Mouse (Mus musculus) heart, adult 11 months (tissue): ENCODE measurements around the gene Ganab.
"Not testable (repeated sequence)": the region's sequence is repeated elsewhere in the genome, so short reads cannot be mapped to it uniquely, and the experiment has no call there.

Experiments used
- DNase-seq: peaks from one replicate; pipeline ENCODE4 v3.0.0; 2022

Gene Ganab

GRCm38 (mm10) chr19:8888511-8889385 is 9.1 kb upstream of the Ganab start, which contains the start of the genes 1810009A15Rik and Gm49416:
1810009A15Rik (plus strand) TSS chr19:8888853.
Gm49416 (plus strand) TSS chr19:8888926.
- peak; percentile 100 for DNase-seq

- DNase-seq = peak; percentile 98
These were observed 4.8 kb upstream of the Ganab start, which contains the start of gene Ints5 for GRCm38 (mm10) chr19:8892829-8893766. Ints5 (plus strand) TSS chr19:8893005.

GRCm38 (mm10) chr19:8895397-8895960 is 2.4 kb upstream of the Ganab start:
- peak; percentile 88 for DNase-seq

DNA sequence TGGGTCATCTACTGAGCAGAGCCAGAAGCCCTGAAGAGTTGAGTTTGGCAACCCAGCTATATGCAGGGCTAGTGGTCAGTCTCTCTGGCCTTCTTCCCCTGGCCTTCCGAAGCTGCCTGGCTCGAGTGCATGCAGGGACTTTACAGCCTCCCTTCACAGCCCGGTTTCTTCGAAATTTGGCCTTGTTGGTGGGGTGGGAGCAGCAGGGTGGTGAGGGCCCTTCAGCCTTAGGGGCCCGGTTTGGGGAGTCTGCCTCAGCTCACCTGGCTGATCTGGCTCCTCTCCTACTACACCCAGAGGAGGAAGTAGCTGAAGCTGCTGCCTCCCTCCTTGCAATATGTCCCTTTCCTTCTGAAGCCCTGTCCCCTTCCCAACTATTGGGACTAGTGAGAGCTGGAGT is 1.6 kb upstream of the Ganab start:
- DNase-seq = peak; percentile 89

DNA sequence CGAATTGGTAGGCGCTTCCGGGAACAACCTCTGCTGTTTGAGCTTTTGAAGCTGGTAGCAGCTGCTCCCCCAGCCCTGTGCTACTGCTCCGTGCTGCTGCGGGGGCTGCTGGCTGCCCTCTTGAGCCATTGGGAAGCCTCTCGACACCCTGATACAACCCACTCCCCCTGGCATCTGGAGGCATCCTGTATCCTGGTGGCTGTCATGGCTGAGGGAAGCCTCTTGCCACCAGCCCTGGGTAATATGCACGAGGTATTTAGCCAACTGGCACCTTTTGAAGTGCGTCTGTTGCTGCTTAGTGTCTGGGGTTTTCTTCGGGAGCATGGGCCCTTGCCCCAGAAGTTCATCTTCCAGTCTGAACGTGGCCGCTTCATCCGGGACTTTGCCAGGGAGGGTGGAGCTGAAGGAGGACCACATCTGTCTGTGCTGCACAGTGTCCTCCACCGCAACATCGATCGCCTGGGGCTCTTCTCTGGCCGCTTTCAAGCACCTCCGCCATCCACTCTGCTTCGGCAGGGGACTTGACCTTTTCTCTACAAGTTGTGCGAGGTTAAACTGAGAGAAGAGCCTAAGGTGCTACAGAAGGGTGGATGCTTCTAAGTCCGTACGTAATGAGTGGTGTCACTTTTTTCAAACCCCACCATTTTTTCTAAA is 533 bp upstream of the Ganab start:
- not testable (repeated sequence) for DNase-seq

DNA sequence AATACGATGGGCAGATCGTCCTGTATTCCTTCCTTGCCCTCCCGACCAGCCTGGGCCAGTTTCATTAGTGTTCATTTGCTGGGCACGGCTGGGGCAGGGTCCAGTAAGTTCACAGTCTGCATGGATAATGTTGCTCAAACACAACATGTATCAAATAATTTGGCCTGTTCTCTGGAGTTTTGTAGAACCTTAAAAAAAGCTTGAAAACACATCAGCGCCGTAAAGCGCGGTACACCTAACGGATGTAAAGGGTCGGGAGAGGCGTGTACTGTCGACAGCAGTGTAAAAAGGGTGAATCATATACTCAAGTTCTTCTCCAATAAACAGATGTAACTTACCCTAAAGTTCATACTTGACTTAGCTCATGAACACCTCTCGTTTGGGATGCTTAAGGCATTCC is 705 bp downstream of the Ganab start:
- no peak for DNase-seq

DNA sequence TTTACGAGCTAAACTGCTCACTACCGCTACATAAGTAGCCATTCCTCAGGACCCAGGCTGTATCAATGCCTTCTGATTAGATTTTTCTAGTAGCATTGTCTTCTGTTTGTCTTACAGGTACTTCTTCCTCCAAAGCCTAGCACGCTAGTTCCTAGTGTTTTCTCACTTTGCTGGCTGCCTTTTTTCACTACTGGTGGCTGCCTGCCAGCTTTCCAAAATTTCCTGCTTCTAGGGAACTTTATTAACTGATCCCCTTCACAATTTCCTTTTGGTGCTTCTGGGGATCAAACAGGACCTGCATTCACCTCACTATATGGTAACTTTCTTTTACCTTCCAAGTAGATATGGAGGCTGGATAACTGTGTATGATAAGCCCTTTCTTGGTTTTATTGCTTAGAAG is 1.2 kb downstream of the Ganab start:
- DNase-seq = no peak

DNA sequence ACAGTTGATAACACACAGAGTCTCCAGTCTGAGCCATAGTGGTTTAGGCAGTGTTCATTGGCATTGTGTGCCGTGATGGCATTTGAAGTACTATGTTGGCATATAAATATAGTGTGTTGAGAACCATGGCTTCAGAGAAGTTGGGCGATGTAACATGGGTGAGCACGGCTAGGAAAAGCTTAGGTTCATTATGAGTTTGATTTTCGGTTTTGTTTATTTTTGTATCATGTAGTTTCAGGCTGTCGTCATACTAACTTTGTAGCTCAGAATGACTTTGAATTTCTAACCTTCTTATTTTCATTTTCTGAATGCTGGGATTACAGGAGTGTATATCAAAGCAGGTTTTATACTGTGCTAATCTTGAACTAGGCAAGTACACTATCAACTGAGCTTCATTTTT is 5.5 kb downstream of the Ganab start:
- DNase-seq = no peak

DNA sequence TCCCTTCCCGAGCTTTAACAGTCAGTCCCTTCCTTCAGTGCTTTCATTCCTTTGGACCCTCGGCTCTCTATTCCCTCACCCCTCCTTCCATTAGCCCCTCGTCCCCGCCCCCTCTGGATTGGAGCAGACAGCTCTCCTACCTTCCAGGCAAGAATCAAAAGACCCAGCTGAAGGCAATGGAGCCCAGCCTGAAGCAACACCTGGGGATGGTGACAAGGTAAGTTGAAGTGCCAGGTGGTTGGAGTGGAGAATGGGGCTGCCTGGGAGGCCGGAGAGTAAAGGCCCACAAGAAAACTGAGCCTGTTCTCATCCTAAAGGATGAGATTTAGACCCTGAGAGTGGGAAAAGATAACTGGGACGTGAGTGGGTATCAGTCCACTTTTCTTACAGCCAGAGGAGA is 10.7 kb downstream of the Ganab start:
- peak; percentile 86 for DNase-seq

DNA sequence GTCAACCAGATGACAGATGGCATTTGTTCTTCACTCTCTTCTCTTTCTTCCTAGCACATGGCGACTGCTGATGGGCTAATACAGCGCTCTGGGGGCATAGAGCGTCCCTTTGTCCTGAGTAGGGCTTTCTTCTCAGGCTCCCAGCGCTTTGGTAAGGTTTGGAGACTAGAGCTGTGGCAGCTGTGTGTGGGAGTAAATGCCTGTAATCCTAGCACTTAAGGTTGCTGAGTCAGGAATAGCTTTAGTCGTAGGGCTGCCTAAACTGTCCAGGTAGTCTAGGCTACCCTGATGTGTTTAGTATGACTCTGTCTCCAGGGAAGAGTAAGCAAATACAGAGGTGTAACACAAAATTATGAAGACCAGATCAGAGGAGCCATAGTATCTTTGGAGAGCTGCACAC is 13.9 kb downstream of the Ganab start:
- no peak for DNase-seq

GRCm38 (mm10) chr19:8914212-8914611 is 16.3 kb downstream of the Ganab start:
- DNase-seq = peak; percentile 77

- no peak for DNase-seq
These were observed 21.1 kb downstream of the Ganab start for GRCm38 (mm10) chr19:8919000-8919399.

GRCm38 (mm10) chr19:8919684-8920072 is 21.8 kb downstream of the Ganab start:
- DNase-seq = peak; percentile 88

- peak; percentile 100 for DNase-seq
These were observed 22.3 kb downstream of the Ganab start, which contains the start of gene B3gat3 for GRCm38 (mm10) chr19:8920073-8920736. B3gat3 (plus strand) TSS chr19:8920374.

DNA sequence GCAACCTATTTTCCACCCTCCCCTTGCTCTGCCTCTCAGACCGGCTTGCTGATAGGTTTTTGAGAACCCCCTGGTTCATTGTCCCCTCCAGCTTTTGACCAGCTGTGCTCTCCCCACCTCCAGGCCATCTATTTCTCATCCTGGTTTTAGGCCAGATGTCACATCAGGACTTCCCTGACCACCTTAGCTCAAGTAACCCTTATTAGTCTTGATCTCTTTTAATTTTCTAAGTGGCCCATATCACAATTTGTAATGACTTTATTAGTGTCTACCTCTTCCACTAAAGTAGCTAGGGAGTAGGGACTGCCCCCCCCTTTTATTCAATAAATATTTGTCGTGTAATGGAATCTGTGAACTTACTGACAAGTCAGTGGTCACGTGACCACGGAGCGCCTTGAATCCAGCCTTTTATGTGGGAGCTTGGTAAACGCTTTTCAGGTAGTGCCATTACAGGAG is 23.0 kb downstream of the Ganab start:
- DNase-seq = no peak

DNA sequence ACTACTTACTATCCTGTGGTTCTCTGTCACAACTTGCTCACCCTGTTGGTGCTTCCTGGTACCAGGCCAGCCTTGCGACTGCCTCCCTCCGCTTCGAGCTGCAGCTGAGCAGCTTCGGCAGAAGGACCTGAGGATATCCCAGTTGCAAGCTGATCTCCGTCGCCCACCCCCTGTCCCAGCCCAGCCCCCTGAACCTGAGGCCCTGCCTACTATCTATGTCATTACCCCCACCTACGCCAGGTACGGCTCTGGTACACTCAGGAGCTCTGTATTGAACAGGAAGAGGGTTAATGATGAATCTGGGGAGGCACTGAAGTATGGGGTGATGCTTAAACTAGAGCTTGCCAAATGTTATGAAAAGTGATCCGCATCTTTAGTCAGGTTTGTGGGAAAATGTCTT is 23.9 kb downstream of the Ganab start:
- peak; percentile 92 for DNase-seq

DNA sequence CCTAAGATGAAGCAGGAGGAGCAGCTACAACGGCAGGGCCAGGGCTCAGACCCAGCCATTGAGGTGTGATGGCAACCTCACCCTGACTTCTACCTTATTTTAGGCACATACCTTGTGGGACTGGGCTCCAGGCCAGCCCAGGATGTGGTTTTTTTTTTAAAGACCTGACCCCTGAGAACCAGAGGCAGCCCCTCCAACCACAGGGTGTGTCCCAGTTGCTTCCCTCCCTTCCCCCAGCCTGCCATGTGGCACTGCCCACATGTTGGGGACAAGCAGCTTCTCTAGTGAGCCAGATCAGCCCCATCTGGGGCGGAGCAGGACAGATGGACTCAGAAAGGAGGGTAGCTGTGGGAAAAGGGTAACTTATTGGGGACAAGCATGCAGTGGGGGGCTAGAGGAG is 28.9 kb downstream of the Ganab start:
- DNase-seq = peak; percentile 90

GRCm38 (mm10) chr19:8927891-8928525 is 30.1 kb downstream of the Ganab start:
- DNase-seq = peak; percentile 91

DNA sequence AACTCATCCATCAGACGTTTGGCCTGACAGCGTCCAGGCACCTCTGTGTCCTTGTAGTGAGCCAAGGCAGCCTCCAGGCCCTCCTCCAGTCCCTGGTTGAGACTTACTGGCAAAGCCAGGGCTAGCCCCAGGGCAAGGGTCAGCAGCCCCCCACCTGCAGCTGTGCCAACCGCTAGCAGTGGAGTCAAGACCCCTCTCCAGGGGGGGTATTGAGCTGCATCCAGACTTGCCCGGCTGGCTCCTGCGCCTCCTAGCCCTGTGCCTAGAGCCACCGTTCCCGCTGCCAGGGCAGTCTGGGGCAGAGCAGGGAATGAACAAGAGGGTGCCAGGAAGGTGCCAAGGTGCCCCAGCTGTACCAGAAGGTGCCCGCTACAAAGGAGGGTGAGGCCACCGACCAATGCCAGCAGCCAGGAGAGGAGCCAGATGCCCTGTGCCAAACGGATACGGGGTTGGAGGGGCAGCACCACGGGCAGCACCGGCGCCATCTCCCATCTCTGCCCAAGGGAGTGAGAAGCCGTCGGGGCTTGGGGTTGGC is 30.9 kb downstream of the Ganab start:
- no peak for DNase-seq

GRCm38 (mm10) chr19:8929224-8930088 is 31.6 kb downstream of the Ganab start, which contains the start of the genes Rom1 and Eml3:
Rom1 (minus strand) TSS chr19:8929356.
Eml3 (plus strand) TSS chr19:8929552.
- peak; percentile 99 for DNase-seq
